Mouse (Mus musculus): ENCODE data around the gene Bnipl.
A peak's percentile ranks its signal among the peaks of the same experiment; 100 is the strongest.

Bnipl gene

DNA sequence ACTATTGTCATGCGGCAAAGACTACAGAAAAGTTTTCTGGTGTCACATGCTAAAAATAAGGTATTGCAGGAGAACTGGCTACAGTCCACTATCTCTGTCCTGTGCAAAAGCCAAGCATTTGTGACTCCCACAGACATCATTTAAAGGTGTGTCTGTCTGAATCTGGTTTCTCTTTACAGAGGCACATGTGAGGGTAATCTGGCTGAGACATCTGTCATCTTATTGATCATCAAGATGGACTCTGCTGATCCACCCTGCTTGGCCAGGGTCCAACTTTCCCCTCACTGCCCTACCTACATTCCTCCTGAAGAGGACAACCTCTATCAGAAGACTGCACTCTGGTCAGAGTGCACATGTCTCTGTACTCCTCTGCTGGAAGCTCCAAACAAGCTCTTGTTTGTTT lies 26.2 kb upstream of the Bnipl start:
- no peak for DNase-seq

DNA sequence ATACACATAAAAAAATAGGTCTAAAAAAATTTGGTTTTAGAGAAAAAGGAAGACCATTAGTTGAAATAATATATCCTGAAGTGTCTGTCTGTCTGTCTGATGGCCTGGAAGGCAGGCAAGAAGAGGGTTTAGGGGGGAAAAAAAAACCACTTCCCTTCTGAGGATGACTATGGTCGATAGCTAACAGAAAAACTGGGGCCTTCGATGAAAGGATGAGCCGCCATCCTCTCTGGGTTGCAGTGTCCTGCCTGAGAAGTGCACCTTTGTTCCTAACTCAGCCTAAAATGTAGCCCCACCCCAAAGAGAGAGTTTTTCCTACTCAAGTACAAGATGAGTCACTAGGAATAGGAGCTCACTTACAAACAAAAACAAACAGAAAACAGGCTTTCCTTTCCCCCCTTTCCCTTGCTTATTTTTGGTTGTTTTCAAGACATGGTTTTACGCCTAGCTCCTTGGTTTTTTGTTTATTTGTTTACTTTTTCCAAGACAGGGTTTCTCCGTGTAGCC lies 25.5 kb upstream of the Bnipl start:
- DNase-seq: no peak

DNA sequence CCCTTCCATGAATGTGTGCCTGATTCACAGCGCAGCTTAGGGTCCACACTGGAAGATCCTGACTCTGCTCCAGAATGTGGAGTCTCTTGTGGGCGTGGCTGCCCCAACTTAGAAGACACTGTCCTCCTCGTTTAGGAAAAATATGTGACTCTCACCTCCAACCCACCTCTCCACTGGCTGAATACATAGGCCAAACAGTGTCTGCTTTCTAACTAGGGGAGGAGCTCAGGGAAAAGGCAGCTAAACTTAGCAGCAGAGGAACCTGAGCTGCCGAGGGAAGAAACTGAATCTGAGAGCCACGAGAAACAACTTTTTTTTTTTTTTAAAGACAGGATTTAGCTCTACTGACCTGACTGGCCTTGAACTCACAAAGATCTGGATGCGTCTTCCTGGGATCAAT lies 24.2 kb upstream of the Bnipl start:
- no peak for DNase-seq

DNA sequence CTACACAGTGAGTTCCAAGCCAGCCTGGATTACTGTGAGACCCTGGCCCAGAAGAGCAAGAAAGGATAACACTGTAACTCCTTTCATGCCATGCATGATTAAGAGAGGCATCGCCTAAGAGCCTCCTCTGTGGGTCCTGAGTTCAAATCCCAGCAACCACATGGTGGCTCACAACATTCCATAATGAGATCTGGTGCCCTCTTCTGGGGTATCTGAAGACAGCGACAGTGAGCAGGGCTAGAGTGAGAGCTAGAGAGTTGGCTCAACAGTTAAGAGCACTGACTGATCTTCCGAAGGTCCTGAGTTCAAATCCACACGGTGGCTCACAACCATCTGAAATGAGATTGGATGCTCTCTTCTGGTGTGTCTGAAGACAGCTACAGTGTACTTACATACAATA lies 23.5 kb upstream of the Bnipl start:
- no peak for DNase-seq

DNA sequence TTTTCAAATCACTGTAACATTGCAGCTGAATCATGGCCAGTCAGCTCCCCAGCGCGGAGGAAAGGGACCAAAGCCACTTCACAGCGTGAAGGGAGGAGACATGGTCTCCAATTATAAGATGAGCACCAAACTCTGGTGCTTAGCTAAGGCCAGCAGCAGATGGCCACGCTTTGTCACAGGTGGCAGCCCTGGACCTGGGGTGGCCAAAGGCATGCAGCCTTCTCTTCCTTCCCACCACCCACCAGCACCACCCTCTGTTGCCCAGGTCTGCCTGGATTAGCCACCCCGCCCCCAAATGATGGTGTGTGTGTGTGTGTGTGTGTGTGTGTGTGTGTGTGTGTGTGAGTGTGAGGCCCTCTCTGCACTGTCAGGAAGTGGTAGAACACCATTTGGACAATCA lies 22.5 kb upstream of the Bnipl start:
- DNase-seq: no peak

DNA sequence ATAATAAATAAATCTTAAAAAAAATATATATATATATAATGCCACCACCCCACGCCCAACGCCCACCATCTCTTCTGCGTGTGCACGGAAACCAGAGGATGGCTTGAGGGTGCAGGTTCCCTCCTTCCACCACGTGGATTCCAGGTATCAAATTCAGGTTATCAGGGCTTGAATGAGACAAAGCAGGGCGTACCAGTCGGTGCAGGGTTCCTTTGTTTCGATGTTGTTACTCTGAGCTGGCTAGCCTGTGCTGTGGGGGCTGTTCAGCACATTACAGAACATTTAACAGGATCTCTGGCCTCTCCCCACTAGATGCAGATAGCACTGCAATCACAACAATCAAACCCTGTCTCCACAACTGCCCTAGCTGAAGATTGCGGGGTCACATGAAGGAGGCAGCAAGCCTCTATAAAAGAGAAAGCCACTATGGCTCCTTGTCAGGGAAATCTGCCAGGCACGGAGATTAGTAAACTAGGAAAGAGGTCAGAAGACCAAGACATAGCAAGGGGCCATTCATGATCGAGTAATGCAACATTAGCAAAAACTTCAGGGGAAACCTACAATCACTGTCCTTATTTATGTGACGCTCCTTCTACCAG lies 19.9 kb upstream of the Bnipl start:
- DNase-seq: no peak

DNA sequence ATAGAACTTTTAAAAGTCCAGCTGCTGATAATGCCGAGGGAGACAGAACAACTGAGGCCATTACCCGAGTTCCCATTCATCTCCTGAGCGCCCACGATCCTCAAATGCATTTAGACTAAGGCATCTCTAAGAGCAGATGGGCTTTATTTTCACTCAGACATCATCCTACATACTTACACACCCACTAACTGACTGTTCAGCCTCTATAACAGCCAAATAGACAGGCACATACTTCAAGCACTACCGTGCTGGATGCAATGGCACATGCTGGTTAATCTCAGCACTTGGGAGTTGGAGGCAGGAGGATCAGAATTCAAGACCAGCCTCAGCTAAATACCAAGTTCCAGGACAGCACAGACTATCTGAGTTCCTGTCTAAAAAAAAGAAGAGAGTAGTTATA lies 18.8 kb upstream of the Bnipl start:
- no peak for DNase-seq

DNA sequence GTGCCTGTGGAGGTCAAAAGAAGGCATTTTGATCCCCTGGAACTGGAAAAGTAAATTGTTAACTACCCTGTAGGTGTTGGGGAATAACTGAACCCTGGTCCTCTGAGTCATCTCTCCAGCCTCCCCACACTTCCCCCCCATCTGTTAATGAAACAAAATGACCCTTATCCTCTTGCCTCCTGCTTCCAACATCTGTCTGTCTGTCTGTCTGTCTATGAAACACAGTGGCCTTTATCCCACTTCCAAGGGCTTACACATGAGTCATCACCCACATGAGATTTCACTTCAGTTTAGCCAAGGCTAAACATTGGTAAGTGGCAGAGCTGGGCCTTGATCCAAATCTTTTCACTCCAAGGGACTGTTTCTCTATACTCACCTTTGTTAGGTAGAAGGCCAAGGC lies 16.9 kb upstream of the Bnipl start:
- no peak for DNase-seq

DNA sequence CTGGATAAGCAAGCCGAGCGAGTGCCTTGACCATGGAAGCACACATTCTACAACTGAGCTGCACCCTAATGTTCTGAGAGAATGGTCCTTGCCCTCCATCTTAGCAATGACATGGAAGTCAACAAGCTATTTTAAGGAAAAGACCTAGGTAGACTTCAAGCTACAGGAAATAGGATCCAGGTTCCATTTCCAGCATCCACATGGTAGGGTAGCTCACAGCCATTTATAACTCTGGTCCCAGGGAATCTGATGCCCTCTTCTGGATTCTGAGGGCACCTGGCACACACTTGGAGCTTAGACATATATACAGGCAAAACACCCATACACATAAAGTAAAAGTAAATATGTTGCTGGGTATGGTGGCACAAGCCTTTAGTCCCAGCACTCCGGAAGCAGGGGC lies 15.1 kb upstream of the Bnipl start:
- DNase-seq: no peak

DNA sequence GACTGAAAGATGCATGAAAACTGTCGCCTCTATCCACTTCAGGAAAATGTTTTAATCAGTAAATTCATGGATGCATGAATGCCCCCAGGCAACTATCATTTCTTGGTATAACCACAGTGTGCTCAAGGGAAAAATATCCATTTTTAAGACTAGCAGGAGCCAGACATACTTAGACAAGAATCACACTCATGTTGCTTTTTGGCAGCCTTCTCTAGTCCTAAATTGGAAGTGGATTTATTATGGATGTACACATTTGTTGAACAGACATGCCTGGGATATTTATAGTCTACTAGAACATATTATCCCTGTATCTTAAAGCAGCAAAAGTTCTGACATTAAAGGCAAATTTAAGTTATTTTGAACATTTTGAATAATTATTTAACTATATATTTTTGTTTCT lies 13.7 kb upstream of the Bnipl start:
- DNase-seq: no peak

DNA sequence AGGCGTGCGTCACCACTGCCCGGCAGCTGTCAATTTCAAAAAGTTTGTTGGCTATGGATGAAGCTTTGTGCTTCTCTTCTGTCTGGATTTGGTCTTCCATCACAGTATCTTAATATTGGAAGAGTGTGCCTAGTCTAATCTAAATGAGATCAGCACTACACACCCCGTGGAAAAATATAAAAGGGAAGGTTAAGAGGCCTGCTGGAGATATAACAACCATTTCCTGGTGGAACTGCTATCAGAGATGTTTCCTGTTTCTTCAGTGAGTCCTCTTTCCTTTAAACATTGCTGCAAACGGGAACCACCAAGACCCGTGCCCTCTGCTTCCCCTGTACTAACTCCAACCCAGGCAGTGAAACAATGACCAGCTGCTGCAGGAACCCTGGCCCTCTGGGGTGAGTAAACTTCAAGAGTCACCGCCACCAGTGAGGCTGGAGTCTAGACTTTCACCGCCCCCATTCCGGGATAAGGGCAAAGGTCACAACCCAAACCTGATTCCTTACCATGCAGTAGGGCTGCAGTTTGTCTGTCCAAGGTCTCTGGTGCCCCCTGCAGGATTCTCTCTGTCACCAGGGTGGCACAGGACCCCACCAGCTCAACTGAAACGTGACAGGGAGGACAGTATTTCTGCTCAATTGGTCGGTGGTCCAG lies 12.2 kb upstream of the Bnipl start:
- peak; percentile 46 for DNase-seq

DNA sequence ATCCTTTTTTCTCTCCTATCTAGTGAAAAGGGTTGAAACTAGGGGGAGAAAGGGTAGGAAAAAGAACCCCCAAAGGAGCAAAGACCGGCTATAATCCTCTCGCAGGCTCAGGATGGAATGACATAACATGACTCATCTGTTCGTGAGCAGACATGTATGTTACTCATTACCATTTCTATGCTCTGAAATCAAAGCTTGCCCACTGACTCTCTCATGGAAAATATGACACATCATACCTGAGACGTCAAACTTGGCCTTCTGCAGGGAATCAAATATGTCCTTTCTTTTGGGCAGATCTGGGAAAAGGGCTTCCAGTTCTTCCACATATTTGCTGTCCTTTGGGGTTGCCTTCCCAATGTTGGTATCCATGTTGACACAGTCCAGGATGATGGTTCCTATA lies 11.0 kb upstream of the Bnipl start:
- DNase-seq: no peak

DNA sequence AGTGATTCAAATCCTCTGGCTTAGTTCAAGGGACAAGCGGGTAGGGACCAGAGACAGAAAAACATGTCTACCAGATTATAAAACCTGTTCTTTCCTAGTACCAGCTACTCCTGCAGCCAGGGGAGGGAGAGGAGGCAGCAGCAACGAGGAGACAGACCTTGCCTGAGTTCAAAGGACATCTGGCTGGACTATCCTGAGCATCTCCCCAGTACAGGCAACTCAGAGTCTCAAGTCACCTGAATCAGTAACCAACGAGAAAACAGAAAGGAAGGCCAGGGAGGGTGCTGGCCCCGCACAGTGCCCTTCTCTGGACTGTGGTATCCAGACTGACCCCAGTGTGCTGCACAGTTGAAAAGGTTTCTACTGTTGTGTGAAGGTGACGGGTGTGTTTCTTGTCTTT lies 5.9 kb upstream of the Bnipl start:
- DNase-seq: no peak

DNA sequence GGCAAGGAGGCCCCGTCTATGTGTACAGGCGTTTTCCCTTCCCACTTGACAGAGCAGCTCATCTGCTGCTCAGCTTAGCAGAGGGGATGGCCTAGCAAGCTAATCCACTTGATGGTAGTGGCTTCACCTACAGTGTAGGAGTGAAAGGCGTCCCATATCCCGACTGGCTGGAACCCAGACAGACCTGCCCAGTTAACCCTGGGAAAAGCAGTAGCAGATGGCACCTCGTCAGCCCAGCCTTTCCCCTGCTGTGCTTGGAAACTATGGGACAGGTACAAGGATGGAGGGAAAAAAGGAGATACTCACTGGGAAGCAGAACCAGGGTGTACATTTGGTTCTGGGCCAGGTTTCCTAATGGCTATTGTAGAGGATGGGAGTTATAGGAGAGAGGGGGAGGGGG lies 632 bp downstream of the Bnipl start:
- no peak for DNase-seq

DNA sequence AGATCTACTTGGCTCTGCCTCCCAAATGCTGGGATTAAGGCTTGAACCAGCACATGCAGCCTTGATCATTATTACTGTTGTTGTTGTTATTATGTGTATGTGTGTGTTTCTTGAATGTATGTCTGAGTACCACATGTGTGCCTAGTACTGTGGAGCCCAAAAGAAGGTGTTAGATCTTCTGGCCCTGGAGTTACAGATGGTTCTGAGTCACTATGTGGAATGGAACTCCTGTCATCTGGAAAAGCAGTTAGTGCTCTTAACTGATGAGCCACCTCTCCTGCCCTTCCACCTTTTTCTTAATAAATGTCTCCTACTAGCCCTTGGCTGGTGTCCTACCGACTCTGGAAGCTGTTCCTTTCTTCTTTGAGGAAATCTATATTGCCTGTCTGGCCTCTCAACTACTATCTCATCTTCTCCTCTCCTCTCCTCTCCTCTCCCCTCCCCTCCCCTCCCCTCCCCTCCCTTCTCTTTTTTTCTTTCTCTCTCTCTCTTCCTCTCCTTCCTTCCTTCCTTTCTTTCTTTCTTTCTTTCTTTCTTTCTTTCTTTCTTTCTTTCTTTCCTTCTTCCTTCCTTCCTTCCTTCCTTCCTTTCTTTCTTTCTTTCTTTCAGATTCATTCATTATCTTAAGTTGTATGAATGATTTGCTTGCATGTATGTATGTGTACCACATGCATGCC lies 3.2 kb downstream of the Bnipl start:
- DNase-seq: no peak

DNA sequence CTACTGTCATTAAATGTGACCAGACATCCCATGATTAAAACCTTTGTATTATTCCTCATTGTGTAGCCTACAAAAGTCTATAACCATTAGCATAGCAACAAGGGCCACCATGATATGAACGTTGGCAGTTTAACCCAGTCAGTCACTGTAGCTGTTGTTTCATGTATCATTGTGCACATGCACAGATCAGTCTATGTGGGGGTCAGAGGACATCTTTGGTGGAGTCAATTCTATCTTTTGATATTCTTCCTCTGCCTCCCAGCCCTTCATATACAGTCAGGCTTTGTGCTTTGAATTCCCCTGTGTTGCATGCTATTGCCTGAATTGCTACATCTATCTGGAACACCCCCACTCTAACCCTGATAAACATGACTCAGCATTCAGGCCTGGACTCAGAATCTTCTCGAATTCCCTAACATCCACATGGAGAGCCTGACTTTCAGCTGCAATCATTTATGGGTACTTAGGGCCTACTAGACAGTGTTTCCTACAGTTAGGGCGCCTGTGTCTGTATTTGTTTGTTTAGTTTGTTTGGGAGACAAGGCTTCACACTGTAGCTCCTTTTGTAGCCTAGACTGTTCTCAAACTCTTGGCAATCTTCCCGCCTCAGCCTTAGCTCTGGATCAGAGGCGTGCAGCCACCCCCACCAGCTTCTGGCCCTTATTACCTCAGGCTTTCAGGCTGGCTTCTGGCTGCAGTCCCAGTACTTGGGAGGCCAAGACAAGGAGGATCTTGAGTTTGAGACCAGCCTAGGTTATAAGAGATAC lies 4.3 kb downstream of the Bnipl start:
- peak; percentile 44 for DNase-seq

DNA sequence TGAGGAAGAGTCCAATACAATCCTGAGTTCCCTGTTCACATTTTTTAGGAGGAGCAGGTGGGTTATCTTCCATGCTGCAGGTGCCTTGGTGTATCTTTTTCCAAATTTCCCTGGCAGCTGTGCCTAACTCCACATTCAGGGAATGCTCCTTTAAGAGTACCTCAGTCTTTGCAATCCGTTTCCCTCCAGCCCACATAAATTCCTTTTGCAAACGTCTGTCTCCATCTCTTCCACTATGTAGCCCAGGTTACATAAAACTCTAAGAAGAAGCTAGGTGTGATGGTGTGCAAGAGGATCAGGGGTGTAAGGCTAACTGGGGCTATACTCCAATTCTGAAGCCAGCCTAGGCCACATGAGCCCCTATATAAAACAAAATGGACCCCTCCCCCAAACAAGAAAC lies 7.9 kb downstream of the Bnipl start:
- DNase-seq: no peak

DNA sequence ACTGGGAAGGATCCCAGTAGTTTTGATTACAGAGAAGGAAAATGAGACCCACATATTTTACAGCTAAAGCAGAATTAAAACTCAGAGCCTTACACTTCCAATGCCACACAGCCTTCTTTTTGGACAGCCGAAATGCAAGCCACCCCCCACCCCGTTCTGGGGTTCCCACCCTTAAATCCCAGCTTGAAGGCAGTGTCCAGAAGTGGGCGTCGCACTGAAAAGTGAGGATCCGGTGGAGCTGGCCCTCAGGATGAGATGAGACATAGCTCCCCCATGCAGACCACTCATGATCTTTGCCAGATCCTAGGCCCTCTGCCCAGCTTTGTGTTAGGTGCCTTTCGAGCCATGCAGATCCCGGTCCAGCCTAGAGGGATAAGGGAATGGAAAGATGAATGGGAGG lies 9.5 kb downstream of the Bnipl start, which contains the start of gene Gm128:
Gene Gm128, minus strand, starts transcription at position 101 of the 400 bp plus-strand sequence.
- no peak for DNase-seq

DNA sequence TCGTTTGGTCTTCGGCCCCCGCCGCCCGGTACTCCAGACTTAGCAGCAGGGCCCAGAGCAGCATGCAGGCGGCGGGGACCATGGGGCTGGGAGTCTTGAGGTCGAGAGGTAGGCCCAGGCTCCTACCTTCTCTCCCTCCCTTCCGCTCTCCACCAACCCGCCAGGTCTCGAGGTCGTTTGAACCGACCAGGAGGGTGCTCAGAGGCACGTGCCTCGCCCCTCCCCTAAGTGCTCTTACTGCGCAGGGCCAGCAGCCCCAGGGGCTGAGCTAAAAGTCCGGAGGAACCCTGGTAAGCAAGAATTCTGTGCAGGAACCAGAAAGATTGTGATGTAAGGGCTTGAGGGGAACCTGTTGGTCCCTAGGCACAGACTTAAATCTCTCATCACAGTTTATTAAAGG lies 10.1 kb downstream of the Bnipl start:
- DNase-seq: no peak

DNA sequence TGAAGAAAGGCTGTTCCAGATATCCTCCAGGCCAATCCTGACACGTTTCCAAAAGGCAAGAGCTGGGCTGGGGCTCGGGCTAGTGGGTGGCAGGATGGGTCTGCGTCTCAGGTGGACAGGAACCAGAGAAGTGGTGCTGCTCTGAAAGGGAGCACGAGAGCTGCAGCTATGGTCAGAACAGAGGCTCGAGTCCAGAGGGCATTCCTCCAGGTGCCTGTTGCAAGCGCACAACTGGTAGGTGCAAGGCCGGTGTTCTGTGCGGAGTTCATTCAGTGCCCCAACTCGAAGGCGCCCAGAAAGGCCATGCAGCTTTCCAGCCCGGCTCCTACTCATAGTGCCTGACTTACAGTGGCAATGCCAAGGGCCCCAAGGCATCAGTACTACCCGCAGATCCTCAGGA lies 11.0 kb downstream of the Bnipl start:
- no peak for DNase-seq

DNA sequence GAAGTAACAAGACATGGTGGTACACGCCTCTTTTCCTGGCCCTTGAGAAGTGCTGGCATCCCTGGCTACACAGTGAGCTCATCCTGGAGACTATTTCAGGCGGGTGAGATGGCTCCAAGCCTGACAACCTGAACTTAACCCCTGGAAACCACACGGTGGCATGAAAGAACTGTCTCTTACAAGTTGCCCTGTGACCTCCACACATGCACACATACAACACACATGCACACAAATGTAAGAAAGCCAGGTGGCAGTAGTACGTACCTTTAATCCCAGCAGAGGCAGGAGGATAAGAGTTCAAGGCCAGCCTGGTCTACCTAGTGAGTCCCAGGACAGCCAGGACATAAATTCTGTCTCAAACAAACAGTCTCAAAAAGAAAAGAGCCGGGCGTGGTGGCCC lies 12.0 kb downstream of the Bnipl start:
- no peak for DNase-seq

DNA sequence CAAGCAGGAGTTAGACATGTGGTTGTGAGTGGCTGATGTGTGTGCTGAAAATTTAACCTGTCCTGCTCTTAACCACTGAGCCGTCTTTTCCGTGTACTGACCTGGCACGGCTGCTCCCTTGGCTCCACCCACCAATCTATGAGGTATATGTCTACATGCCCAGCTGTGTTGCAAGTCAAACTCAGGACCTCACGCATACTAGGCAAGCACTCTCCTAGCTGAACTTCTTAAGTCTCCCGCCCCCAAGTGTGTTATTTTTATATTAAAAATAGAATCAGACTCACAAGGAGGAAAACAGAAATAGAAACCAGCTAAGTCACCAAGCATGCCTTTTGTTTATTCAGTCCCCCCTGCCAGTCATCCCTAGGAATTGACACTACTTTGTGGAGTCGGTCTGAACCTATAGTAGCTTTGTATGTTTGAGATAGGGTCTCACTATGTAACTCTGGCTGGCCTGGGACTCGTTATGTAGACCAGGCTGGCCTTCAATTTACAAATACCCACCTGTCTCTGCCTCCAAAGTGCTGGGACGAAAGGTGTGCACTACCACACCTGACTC lies 13.4 kb downstream of the Bnipl start:
- DNase-seq: no peak

Measured in right cerebral cortex, postnatal 25 days (tissue).